Mouse (Mus musculus): ENCODE data around the gene Trp53bp2. TPM values are rescaled to one million over a fixed set of nuclear protein-coding genes. Genes with fewer than 3 reads are reported as not detected.

The Trp53bp2 gene
- 2.5 and 29.1 TPM in 2 replicates for polyA plus RNA-seq (2012; ENCODE audit: low replicate concordance)

GRCm38 (mm10) chr1:182408684-182409327, at the start of gene Trp53bp2:
TSS of gene Trp53bp2 (plus strand) at chr1:182409172.

Other genes starting within 250 kb of the Trp53bp2 start
- not detected in 2 replicates for gene Vmn1r1, start 244.7 kb upstream of the Trp53bp2 start, polyA plus RNA-seq (2012; ENCODE audit: low replicate concordance)
- gene Degs1, start 126.4 kb upstream of the Trp53bp2 start, polyA plus RNA-seq (2012; ENCODE audit: low replicate concordance): 6.5 and 14.7 TPM in 2 replicates
- gene Fbxo28, start 67.5 kb upstream of the Trp53bp2 start, polyA plus RNA-seq (2012; ENCODE audit: low replicate concordance): 69.6 and 130 TPM in 2 replicates
- 3.2 and 4.7 TPM in 2 replicates for gene Capn2, start 108.4 kb downstream of the Trp53bp2 start, polyA plus RNA-seq (2012; ENCODE audit: low replicate concordance)
- not detected in 2 replicates for gene Capn8, start 155.8 kb downstream of the Trp53bp2 start, polyA plus RNA-seq (2012; ENCODE audit: low replicate concordance)

Data from leukemia stem cell, adult 10-12 weeks (primary cell).